Mouse (Mus musculus) right cerebral cortex, postnatal 36 days (tissue): ENCODE measurements at regions not wholly inside any gene's neighbourhood (a gene's known extent, or its start where the extent isn't known, plus 50 kb on each side); places are given as distances from the start of the nearest gene placed in this dataset.
A peak's percentile ranks its signal among the peaks of the same experiment; 100 is the strongest.

ENCODE experiments used
- DNase-seq, 2 experiments: peaks; one replicate each; pipeline ENCODE4 v3.0.0; 2022; ENCODE audit warnings: low spot score in 2 of 2, mixed read lengths in 1 of 2

GRCm38 (mm10) chr8:8562268-8562667 is 98.8 kb downstream of the Efnb2 start:
- peak in 1 of 2 experiments; percentile 7 for DNase-seq

DNA sequence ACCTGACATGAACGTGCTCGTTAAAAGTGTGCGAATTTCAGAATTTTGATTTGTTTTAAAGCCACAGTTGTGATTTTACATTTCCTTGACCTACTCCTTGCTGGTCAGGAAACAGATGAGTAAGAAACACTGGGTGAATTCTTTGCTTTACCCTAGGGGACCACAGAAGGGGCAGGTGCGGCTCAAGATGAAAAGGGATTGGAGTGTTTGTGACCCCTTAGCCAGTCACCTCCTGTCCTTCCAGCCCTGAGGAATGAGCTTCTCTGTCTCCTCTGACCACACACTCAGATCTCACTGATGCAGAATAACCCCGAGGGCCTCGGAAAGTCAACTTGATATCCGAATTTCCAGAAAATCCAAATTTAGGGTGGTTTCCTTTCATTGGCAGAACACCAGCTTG is 103.0 kb downstream of the Efnb2 start:
- no peak for DNase-seq

GRCm38 (mm10) chr8:8556152-8556551 is 104.9 kb downstream of the Efnb2 start:
- DNase-seq, result no peak

DNA sequence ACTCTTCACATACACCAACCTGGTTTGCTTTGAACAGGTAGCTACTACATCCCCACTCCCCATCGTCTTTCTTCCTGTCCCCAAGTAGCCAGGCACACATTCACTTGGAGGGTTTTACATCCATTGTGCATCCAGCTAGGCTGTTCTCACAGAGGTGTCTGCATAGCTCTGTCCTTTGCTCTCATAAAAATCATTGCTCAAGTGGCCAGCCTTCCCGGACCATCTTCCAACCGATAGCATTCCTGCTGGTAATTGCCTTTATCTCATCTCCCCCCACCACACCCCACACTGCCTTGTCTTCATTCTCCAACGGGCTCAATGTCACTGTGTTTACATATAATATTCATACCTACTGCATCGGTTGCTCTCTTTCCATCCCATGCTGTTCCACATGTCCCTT is 106.4 kb downstream of the Efnb2 start:
- DNase-seq, result no peak

GRCm38 (mm10) chr8:8552779-8553178 is 108.3 kb downstream of the Efnb2 start:
- DNase-seq, result no peak

DNA sequence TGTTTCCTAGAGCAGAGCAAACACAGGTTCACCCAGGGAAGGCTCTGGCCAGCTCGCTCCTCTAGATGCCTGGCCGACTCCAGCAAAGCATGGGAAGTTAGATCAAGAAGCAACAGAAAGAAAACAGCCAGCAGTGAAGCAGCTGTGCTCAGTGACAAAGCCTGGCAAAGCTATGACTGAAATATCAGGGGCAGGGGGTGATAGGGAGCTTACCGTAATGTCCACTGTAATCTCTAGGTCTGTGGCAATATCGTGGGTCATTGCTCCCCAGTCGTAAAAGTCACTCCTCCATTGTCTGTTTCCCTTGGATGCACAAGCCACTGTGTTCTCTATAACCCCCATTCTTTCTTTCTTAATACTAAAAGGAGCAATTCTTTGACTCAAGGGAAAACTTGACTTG is 124.4 kb downstream of the Efnb2 start:
- DNase-seq, result no peak

- no peak for DNase-seq
These were observed 126.3 kb downstream of the Efnb2 start for GRCm38 (mm10) chr8:8534787-8535186.

DNA sequence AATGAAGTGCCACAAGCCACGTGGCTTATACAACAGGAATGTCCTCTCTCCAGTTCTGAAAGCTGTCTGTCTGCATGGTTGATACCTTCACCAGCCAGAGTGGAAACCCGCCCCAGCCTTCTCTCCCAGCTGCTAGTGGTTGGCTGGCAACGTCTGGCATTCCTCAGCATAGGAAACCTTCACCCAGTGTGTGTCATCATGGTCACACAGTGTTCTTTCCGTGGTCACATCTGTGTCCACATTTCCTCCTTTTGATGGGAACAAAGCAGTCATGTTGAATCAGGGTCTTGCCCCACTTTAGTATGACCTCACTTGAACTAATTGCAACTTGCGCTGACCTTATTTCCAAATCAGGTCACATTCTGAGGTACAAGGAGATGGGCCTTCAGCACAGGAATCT is 128.1 kb downstream of the Efnb2 start:
- DNase-seq, result no peak

DNA sequence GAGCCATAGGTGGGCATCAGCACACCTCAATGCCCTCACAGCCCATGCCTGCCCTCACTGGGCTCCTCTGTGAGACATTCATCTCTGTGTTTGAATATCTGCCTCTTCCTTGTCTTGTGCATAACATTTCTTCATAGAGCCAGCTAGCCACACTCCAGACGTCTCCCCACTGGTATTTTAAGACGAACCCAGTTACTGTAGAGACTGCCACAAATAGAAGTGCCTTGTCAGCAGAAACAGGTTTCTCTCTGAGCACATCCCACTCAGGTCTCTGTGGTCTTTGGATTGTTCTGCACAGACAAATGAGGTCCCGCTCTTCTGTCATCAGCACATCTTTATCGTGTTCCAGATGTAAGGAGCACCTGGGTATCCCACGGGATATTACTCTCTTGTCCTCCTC is 130.5 kb downstream of the Efnb2 start:
- no peak for DNase-seq

- DNase-seq, result no peak
These were observed 139.5 kb downstream of the Efnb2 start for GRCm38 (mm10) chr8:8521532-8521931.

GRCm38 (mm10) chr8:8519772-8520191 is 141.3 kb downstream of the Efnb2 start:
- peak; percentile 63 to 77 for DNase-seq

DNA sequence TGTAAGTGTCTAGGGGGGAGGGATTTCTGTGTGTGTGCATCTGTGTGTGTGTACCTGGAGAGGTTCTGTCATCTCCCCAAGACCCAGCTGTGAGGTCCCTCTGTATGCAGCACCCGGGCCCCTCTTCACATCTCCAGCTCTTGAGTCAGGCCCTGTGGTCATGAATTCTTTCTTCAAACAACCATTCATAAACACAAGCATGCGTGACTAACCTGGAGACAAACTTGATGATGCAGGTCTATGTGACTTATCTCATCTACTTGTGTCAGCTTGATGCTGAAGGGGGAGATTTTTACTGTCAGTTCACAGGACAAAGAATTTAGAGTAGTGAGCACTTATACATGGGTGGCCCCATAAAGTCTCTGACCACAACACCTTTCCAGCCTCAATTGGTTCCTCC is 143.4 kb downstream of the Efnb2 start:
- no peak for DNase-seq

DNA sequence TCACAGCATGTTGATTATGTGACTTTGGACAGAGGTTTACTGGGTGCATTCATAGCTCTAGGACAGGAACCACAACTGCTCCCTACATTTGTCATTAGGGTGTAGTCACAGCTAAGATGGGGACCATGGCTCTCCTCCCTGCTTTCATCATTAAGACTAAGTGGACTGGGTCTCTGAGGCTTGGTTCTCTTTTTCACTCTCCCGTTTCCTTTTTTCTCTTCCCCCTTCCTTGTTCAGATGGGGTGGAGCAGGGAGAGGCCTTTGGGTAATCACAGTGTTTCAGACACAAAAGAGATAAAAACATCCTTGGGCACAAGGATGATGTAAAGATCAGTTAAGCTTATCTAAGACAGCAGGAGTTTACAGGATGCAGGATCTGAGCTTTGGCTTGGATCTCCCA is 144.8 kb downstream of the Efnb2 start:
- DNase-seq, result no peak

GRCm38 (mm10) chr8:8499921-8500320 is 161.1 kb downstream of the Efnb2 start:
- DNase-seq, result no peak

DNA sequence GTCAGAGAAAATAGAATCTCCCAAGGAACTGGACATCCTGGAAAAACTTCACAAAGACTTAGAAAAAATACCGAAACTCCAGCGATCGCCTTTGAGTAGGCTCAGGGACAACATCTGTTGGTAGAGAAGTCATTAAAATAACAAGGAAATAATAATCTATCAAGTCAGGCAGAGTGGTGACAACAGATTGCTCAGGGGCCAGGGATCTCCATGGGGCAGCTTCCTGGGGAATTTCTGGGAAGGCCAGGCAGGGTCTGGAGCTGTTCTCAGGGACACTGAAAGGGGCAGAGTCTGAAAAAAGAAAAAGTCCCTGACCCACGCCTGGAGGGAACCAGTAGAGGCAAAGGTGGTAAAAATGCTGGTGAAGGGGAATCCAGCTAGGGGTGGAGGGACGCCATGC is 162.3 kb downstream of the Efnb2 start:
- no peak for DNase-seq

GRCm38 (mm10) chr8:8495472-8495871 is 165.6 kb downstream of the Efnb2 start:
- no peak for DNase-seq

DNA sequence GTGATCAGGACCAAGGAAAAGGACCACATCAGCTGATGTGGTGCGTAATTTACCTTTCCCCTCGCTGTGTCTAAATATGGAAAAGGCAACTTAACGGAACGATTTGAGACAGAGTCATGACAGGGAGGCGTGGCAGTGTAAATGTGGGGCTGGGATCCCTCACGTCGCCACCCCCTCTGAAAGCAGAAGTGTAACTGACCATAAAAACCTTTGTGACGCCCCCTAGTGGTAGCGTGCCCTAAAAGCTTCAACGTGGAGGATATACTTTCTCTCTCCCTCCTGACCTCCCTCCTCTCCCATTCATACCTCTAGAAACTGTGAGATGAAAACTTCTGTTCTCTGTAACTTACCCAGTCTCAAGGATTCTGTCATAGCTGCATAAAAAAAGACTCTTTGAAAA is 166.8 kb downstream of the Efnb2 start:
- DNase-seq, result no peak

GRCm38 (mm10) chr8:8491908-8492307 is 169.1 kb downstream of the Efnb2 start:
- no peak for DNase-seq

GRCm38 (mm10) chr8:8489784-8490183 is 171.3 kb downstream of the Efnb2 start:
- DNase-seq, result no peak

DNA sequence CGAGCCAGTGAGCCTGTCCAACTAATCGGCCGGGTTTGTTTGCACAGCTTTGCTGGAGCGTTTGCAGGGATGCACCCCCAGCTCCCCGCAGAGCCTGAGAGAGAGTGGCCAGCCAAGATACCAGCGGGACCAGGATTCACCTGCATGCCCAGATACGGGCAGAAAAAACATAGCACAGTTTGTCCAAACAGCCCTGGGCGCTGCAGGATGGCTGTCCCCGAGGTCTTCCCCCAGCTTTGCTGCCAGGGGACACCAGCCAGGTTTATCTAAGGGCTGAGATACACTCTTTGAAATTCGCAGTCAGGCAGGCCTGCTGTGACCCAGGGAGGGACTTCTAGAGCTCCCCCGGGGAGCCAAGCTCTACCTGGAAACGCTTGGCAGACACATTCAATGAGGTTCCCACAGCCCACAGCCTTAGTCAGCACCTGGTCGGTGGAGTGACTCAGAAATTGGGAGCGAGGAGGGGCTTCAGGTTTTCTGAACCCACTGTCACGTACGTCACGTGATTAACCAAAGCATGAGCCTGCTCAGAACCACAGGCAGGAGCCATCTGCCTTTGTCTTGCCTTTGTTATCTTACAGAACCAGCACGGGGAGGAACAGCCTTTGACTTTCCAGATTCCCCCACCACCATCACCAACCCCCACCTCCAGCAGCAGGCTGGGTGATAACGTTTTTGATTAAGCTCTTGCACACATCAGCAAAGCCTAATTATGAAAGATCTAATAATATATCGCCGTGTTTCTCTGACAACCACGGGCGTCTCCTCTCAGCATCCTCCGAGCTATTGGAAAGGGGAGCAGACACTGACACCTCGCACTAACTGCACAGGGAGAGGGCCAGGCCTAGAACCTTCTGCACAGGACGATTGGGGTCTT is 172.1 kb downstream of the Efnb2 start:
- no peak for DNase-seq

- no peak for DNase-seq
These were observed 172.8 kb downstream of the Efnb2 start for GRCm38 (mm10) chr8:8488191-8488694.

DNA sequence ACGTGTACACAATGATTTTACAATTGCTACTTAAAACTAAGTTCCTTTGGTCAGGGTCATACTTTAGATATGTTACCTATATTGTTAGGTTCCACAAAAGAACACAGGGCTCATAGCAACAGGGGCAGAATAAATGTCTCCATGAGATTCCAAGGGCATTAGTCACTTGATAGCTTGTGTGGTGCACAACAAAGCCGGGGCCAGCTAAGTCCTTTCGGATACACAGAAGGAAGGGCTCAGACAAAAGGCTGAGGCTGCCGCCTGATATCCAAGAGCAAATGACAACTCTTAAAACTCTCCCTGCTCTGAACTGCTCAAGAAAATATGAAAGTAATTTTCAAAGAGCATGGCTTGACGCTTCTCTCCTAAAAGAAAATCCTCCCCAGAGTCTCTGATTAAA is 173.3 kb downstream of the Efnb2 start:
- no peak for DNase-seq

DNA sequence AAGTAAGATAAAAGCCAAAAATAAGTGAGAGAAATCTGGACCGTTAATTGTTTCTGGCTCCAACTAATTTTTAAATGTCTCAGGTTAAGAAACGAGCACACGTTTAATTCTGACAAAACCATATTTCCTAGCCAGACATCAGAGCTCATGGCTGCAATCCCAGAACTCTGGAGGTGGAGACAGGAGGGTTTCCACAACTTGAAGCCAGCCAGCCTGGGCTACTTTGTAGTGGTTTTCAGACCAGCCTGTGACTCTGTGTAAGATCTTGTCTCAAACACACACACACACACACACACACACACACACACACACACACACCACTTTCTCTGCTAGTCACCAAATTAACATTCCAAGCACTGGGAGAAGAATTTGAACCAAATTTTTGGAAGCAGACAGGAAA is 174.2 kb downstream of the Efnb2 start:
- DNase-seq, result peak in 1 of 2 experiments; percentile 31

DNA sequence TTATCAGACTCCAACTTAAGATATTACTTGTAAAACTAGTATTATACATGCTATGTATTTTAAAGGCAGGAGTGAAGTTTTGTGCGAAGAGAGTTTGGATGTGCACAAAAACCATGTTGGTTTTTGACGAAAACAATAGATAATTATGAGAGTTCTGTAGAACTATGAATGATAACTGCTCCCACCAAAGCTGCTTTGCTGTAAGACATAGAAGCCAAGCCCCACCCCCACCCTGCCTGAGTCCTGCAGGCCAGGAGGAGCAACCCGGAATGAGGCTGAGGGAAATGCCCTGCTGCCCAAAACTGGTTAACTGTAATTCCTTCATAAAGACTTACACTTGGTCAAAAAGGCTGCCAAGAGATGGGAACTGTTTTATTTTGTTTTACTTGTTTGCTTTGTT is 175.8 kb downstream of the Efnb2 start:
- no peak for DNase-seq
